Mouse (Mus musculus) erythroblast, embryonic 14.5 days (primary cell): ENCODE data around the gene BC107364.

Experiments used
- GATA1 ChIP-seq: IDR thresholded peaks from 2 replicates; pipeline ENCODE4 v1.6.1; 2012; ENCODE audit warnings: low read length, inconsistent platforms, mixed read lengths
- TAL1 ChIP-seq: IDR thresholded peaks from 3 replicates; pipeline ENCODE4 v1.6.1; 2012; ENCODE audit warnings: low read length, inconsistent platforms, mixed read lengths

DNA sequence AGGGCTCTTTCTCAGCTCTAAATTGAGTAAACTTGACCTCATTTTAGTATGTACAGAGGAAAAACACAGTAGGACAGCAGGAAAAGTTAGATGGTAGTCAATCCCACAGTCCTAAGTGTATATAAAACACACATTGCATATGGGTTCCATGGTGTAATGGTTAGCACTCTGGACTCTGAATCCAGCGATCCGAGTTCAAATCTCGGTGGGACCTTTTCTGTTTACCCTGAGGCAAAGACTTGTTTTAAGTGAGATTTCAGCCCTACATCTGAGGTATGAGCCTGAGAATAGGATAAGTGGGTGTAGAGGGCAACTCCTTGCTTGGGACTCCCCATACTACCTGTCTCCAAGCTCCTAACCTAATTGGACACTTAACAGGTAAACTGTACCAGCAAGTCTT is 27.1 kb upstream of the BC107364 start:
- TF ChIP-seq GATA1 (no peak), TAL1 (no peak)
